Mouse (Mus musculus): ENCODE data around the gene Pnpla3.
A peak's percentile ranks its signal among the peaks of the same experiment; 100 is the strongest.
"Not testable (repeated sequence)": the region's sequence is repeated elsewhere in the genome, so short reads cannot be mapped to it uniquely, and the experiment has no call there.

Pnpla3 gene

GRCm38 (mm10) chr15:84167600-84167999 lies at the start of gene Pnpla3:
Gene Pnpla3, plus strand, starts transcription at chr15:84167837.
- peak; percentile 42 for DNase-seq (ENCODE audit: extremely low read depth, low read depth, low spot score)

GRCm38 (mm10) chr15:84120612-84121011 lies 47.0 kb upstream of the Pnpla3 start:
- DNase-seq (ENCODE audit: extremely low read depth, low read depth, low spot score) = no peak

GRCm38 (mm10) chr15:84121036-84121435 lies 46.6 kb upstream of the Pnpla3 start:
- DNase-seq (ENCODE audit: extremely low read depth, low read depth, low spot score) = no peak

- no peak for DNase-seq (ENCODE audit: extremely low read depth, low read depth, low spot score)
These were observed 44.6 kb upstream of the Pnpla3 start, which contains the start of gene Pnpla5 for GRCm38 (mm10) chr15:84123075-84123474. Gene Pnpla5, minus strand, starts transcription at chr15:84123175.

GRCm38 (mm10) chr15:84124086-84124485 lies 43.6 kb upstream of the Pnpla3 start:
- no peak for DNase-seq (ENCODE audit: extremely low read depth, low read depth, low spot score)

- DNase-seq (ENCODE audit: extremely low read depth, low read depth, low spot score) = no peak
These were observed 41.2 kb upstream of the Pnpla3 start for GRCm38 (mm10) chr15:84126447-84126846.

GRCm38 (mm10) chr15:84126871-84127270 lies 40.8 kb upstream of the Pnpla3 start:
- DNase-seq (ENCODE audit: extremely low read depth, low read depth, low spot score) = no peak

- no peak for DNase-seq (ENCODE audit: extremely low read depth, low read depth, low spot score)
These were observed 36.4 kb upstream of the Pnpla3 start for GRCm38 (mm10) chr15:84131096-84131786.

GRCm38 (mm10) chr15:84131971-84132370 lies 35.7 kb upstream of the Pnpla3 start:
- no peak for DNase-seq (ENCODE audit: extremely low read depth, low read depth, low spot score)

- DNase-seq (ENCODE audit: extremely low read depth, low read depth, low spot score) = no peak
These were observed 34.2 kb upstream of the Pnpla3 start for GRCm38 (mm10) chr15:84133440-84133839.

- no peak for DNase-seq (ENCODE audit: extremely low read depth, low read depth, low spot score)
These were observed 32.2 kb upstream of the Pnpla3 start for GRCm38 (mm10) chr15:84135472-84135871.

- DNase-seq (ENCODE audit: extremely low read depth, low read depth, low spot score) = no peak
These were observed 30.9 kb upstream of the Pnpla3 start for GRCm38 (mm10) chr15:84136473-84137415.

GRCm38 (mm10) chr15:84139592-84140005 lies 28.0 kb upstream of the Pnpla3 start:
- no peak for DNase-seq (ENCODE audit: extremely low read depth, low read depth, low spot score)

GRCm38 (mm10) chr15:84140109-84140508 lies 27.5 kb upstream of the Pnpla3 start:
- DNase-seq (ENCODE audit: extremely low read depth, low read depth, low spot score) = peak; percentile 72

- DNase-seq (ENCODE audit: extremely low read depth, low read depth, low spot score) = no peak
These were observed 26.7 kb upstream of the Pnpla3 start for GRCm38 (mm10) chr15:84140929-84141328.

- no peak for DNase-seq (ENCODE audit: extremely low read depth, low read depth, low spot score)
These were observed 11.5 kb upstream of the Pnpla3 start for GRCm38 (mm10) chr15:84156158-84156557.

GRCm38 (mm10) chr15:84157530-84157929 lies 10.1 kb upstream of the Pnpla3 start:
- not testable (repeated sequence) for DNase-seq (ENCODE audit: extremely low read depth, low read depth, low spot score)

GRCm38 (mm10) chr15:84161871-84162270 lies 5.8 kb upstream of the Pnpla3 start:
- no peak for DNase-seq (ENCODE audit: extremely low read depth, low read depth, low spot score)

- DNase-seq (ENCODE audit: extremely low read depth, low read depth, low spot score) = no peak
These were observed 819 bp upstream of the Pnpla3 start for GRCm38 (mm10) chr15:84166818-84167217.

- no peak for DNase-seq (ENCODE audit: extremely low read depth, low read depth, low spot score)
These were observed 829 bp downstream of the Pnpla3 start for GRCm38 (mm10) chr15:84168170-84169161.

- no peak for DNase-seq (ENCODE audit: extremely low read depth, low read depth, low spot score)
These were observed 1.9 kb downstream of the Pnpla3 start for GRCm38 (mm10) chr15:84169511-84169910.
